Mouse (Mus musculus) liver, embryonic 16.5 days (tissue): Measurements from ENCODE around the gene Ppp1r8. TPM values are rescaled to one million over a fixed set of nuclear protein-coding genes. Genes with fewer than 3 reads are reported as not detected.
"Not testable (repeated sequence)": the region's sequence is repeated elsewhere in the genome, so short reads cannot be mapped to it uniquely, and the experiment has no call there.

ENCODE experiments used
- ATAC-seq: fragments of 200-750 bp; cut with Nextera tagmentation; 2 replicates; pipeline ENCODE4 v1.8.0; 2017; ENCODE audit warnings: low read depth, mild to moderate bottlenecking, moderate number of reproducible peaks, moderate library complexity
- H3K27ac ChIP-seq: fragments of 300-500 bp; sonication (generic); 2 replicates; pipeline ENCODE4 v1.5.1; 2014; ENCODE audit warnings: mild to moderate bottlenecking, low read length
- H3K27me3 ChIP-seq: fragments of 300-500 bp; sonication (generic); 2 replicates; pipeline ENCODE4 v1.6.1; 2014; ENCODE audit warnings: low read depth, low read length, mixed read lengths; ENCODE audit not compliant: control insufficient read depth, insufficient read depth
- H3K36me3 ChIP-seq: fragments of 300-500 bp; sonication (generic); 2 replicates; pipeline ENCODE4 v1.6.1; 2014; ENCODE audit warnings: mild to moderate bottlenecking; ENCODE audit not compliant: control insufficient read depth, insufficient read depth
- H3K4me1 ChIP-seq: fragments of 300-500 bp; sonication (generic); 2 replicates; pipeline ENCODE4 v1.6.1; 2014; ENCODE audit warnings: low read depth, low read length, mixed read lengths; ENCODE audit not compliant: control insufficient read depth
- H3K4me2 ChIP-seq: fragments of 300-500 bp; sonication (generic); 2 replicates; pipeline ENCODE4 v1.6.1; 2014; ENCODE audit warnings: low read depth, low read length, mixed read lengths
- H3K4me3 ChIP-seq: fragments of 300-500 bp; sonication (generic); 2 replicates; pipeline ENCODE4 v1.5.1; 2014; ENCODE audit warnings: low read depth, mild to moderate bottlenecking, low read length
- H3K9ac ChIP-seq: fragments of 300-500 bp; sonication (generic); 2 replicates; pipeline ENCODE4 v1.6.1; 2014; ENCODE audit warnings: low read depth, low read length
- H3K9me3 ChIP-seq: fragments of 300-500 bp; sonication (generic); replicated peaks from 2 replicates; pipeline ENCODE4 v1.6.1; 2016; ENCODE audit warnings: low read length; ENCODE audit not compliant: control insufficient read depth
- WGBS: fragments of 180-500 bp; shearing (Covaris S2); extraction: QIAGEN DNeasy Blood & Tissue Kit; methylation state at CpG from one replicate; pipeline ENCODE4 v1.1.7; 2014; ENCODE audit not compliant: insufficient replicate concordance; 5-methylcytosine and 5-hydroxymethylcytosine counted together
- polyA plus RNA-seq: library from polyadenylated mRNA; unstranded; fragments of >200 nt; fragmentation: Nextera tagmentation; extraction: Ambion mirVana; gene quantifications from 2 replicates; pipeline ENCODE4 v1.2.1, GENCODE M21; 2015

Gene Ppp1r8
- polyA plus RNA-seq, 1 experiment from 2014 or later: 21.6 TPM

- Histone ChIP-seq H3K27ac (no peak overlapping the region), H3K4me3 (peak overlapping the region; percentile 61), H3K27me3 (peaks cover 16% of the 10 kb centered on the region), H3K4me1 (peaks cover 13% of the 10 kb centered on the region), H3K9ac (no peak overlapping the region), H3K9me3 (no peaks in the 10 kb centered on the region), H3K4me2 (peak overlapping the region; percentile 77), H3K36me3 (no peaks in the 10 kb centered on the region)
- WGBS: 58% methylated on average over 8 of the region's 8 CpGs
- no peak for ATAC-seq
Observed at GRCm38 (mm10) chr4:132794760-132795159, 48.2 kb downstream of the Ppp1r8 start.

- Histone ChIP-seq H3K9me3 (no peaks in the 10 kb centered on the region), H3K27me3 (peaks cover 16% of the 10 kb centered on the region), H3K4me1 (peaks cover 13% of the 10 kb centered on the region), H3K36me3 (no peaks in the 10 kb centered on the region), H3K4me2 (peak overlapping the region; percentile 26), H3K4me3 (no peak overlapping the region), H3K9ac (no peak overlapping the region), H3K27ac (no peak overlapping the region)
- peak; percentile 28; the same call in 1 of the 2 replicates for ATAC-seq
- WGBS: 12% methylated on average over 9 of the region's 9 CpGs
Observed at GRCm38 (mm10) chr4:132794028-132794427, 48.9 kb downstream of the Ppp1r8 start.

GRCm38 (mm10) chr4:132793322-132794004, 49.5 kb downstream of the Ppp1r8 start:
- not testable (repeated sequence) for H3K4me3 ChIP-seq, H3K9ac ChIP-seq, H3K27ac ChIP-seq, ATAC-seq, H3K9me3 ChIP-seq, H3K36me3 ChIP-seq
- 77% methylated on average over 8 of the region's 9 CpGs for WGBS
- peak overlapping the region; percentile 26; the same call in 1 of the 2 replicates for H3K4me2 ChIP-seq
- H3K27me3 ChIP-seq: peaks cover 16% of the 10 kb centered on the region
- H3K4me1 ChIP-seq: peaks cover 13% of the 10 kb centered on the region

GRCm38 (mm10) chr4:132789731-132790130, 53.2 kb downstream of the Ppp1r8 start:
- Histone ChIP-seq H3K4me1 (no peaks in the 10 kb centered on the region), H3K27me3 (peaks cover 4% of the 10 kb centered on the region), H3K27ac (no peak overlapping the region), H3K4me2 (no peak overlapping the region), H3K9me3 (no peaks in the 10 kb centered on the region), H3K4me3 (no peak overlapping the region), H3K36me3 (no peaks in the 10 kb centered on the region), H3K9ac (no peak overlapping the region)
- WGBS: 68% methylated on average over 8 of the region's 8 CpGs
- no peak for ATAC-seq

- Histone ChIP-seq H3K27ac (no peak overlapping the region), H3K4me2 (no peak overlapping the region), H3K9ac (no peak overlapping the region), H3K27me3 (no peaks in the 10 kb centered on the region), H3K36me3 (no peaks in the 10 kb centered on the region), H3K4me3 (no peak overlapping the region), H3K9me3 (no peaks in the 10 kb centered on the region), H3K4me1 (no peaks in the 10 kb centered on the region)
- ATAC-seq: no peak
- 84% methylated on average over 13 of the region's 13 CpGs for WGBS
Observed at GRCm38 (mm10) chr4:132785228-132785627, 57.7 kb downstream of the Ppp1r8 start.

- 56% methylated on average over 2 of the region's 2 CpGs for WGBS
- H3K4me2 ChIP-seq: no peak overlapping the region
- H3K9ac ChIP-seq: no peak overlapping the region
- H3K27ac ChIP-seq: no peak overlapping the region
- no peak for ATAC-seq
- H3K36me3 ChIP-seq: peaks cover 8% of the 10 kb centered on the region
- H3K27me3 ChIP-seq: no peaks in the 10 kb centered on the region
- H3K9me3 ChIP-seq: no peaks in the 10 kb centered on the region
- no peak overlapping the region for H3K4me3 ChIP-seq
- no peaks in the 10 kb centered on the region for H3K4me1 ChIP-seq
Observed at GRCm38 (mm10) chr4:132783732-132784131, 59.2 kb downstream of the Ppp1r8 start.

- ATAC-seq: no peak
- Histone ChIP-seq H3K27ac (no peak overlapping the region), H3K4me2 (no peak overlapping the region), H3K9ac (no peak overlapping the region), H3K9me3 (no peaks in the 10 kb centered on the region), H3K4me3 (no peak overlapping the region), H3K27me3 (no peaks in the 10 kb centered on the region), H3K4me1 (no peaks in the 10 kb centered on the region), H3K36me3 (peaks cover 43% of the 10 kb centered on the region)
- 75% methylated on average over 4 of the region's 4 CpGs for WGBS
Observed at GRCm38 (mm10) chr4:132780288-132780687, 62.7 kb downstream of the Ppp1r8 start.

GRCm38 (mm10) chr4:132778562-132779201, 64.3 kb downstream of the Ppp1r8 start:
- no peak for ATAC-seq
- WGBS: 84% methylated on average over 6 of the region's 6 CpGs
- Histone ChIP-seq H3K9me3 (no peaks in the 10 kb centered on the region), H3K4me3 (no peak overlapping the region), H3K4me1 (no peaks in the 10 kb centered on the region), H3K9ac (no peak overlapping the region), H3K36me3 (peaks cover 58% of the 10 kb centered on the region), H3K27ac (no peak overlapping the region), H3K4me2 (no peak overlapping the region), H3K27me3 (no peaks in the 10 kb centered on the region)
